Mouse (Mus musculus): ENCODE data around the gene Pgap1.

Pgap1 gene

GRCm38 (mm10) chr1:54557301-54558229 lies at the start of gene Pgap1:
Gene Pgap1, minus strand, starts transcription at chr1:54557684.
- peak; percentile 88 for DNase-seq (ENCODE audit: low spot score)

GRCm38 (mm10) chr1:54606936-54607335 lies 49.5 kb upstream of the Pgap1 start:
- no peak for DNase-seq (ENCODE audit: low spot score)

GRCm38 (mm10) chr1:54601692-54602091 lies 44.2 kb upstream of the Pgap1 start:
- DNase-seq (ENCODE audit: low spot score): no peak

- DNase-seq (ENCODE audit: low spot score): no peak
Observed at GRCm38 (mm10) chr1:54600275-54600674, 42.8 kb upstream of the Pgap1 start.

- no peak for DNase-seq (ENCODE audit: low spot score)
Observed at GRCm38 (mm10) chr1:54597594-54598217, 40.2 kb upstream of the Pgap1 start.

- DNase-seq (ENCODE audit: low spot score): no peak
Observed at GRCm38 (mm10) chr1:54596151-54596550, 38.7 kb upstream of the Pgap1 start.

GRCm38 (mm10) chr1:54587076-54587475 lies 29.6 kb upstream of the Pgap1 start:
- DNase-seq (ENCODE audit: low spot score): no peak

- DNase-seq (ENCODE audit: low spot score): no peak
Observed at GRCm38 (mm10) chr1:54585971-54586555, 28.6 kb upstream of the Pgap1 start.

GRCm38 (mm10) chr1:54585278-54585846 lies 27.9 kb upstream of the Pgap1 start:
- no peak for DNase-seq (ENCODE audit: low spot score)

GRCm38 (mm10) chr1:54584588-54585277 lies 27.2 kb upstream of the Pgap1 start:
- peak; percentile 34 for DNase-seq (ENCODE audit: low spot score)

GRCm38 (mm10) chr1:54578358-54579184 lies 21.1 kb upstream of the Pgap1 start:
- DNase-seq (ENCODE audit: low spot score): no peak

GRCm38 (mm10) chr1:54569102-54569501 lies 11.6 kb upstream of the Pgap1 start:
- DNase-seq (ENCODE audit: low spot score): no peak

GRCm38 (mm10) chr1:54563923-54564322 lies 6.4 kb upstream of the Pgap1 start:
- DNase-seq (ENCODE audit: low spot score): no peak

GRCm38 (mm10) chr1:54556586-54557221 lies 780 bp downstream of the Pgap1 start:
- peak; percentile 11 for DNase-seq (ENCODE audit: low spot score)

- no peak for DNase-seq (ENCODE audit: low spot score)
Observed at GRCm38 (mm10) chr1:54555364-54556140, 1.9 kb downstream of the Pgap1 start.

- DNase-seq (ENCODE audit: low spot score): no peak
Observed at GRCm38 (mm10) chr1:54552621-54553020, 4.9 kb downstream of the Pgap1 start.

- DNase-seq (ENCODE audit: low spot score): no peak
Observed at GRCm38 (mm10) chr1:54545200-54545599, 12.3 kb downstream of the Pgap1 start.

- no peak for DNase-seq (ENCODE audit: low spot score)
Observed at GRCm38 (mm10) chr1:54542920-54543319, 14.6 kb downstream of the Pgap1 start.

- no peak for DNase-seq (ENCODE audit: low spot score)
Observed at GRCm38 (mm10) chr1:54531170-54531569, 26.3 kb downstream of the Pgap1 start.

- no peak for DNase-seq (ENCODE audit: low spot score)
Observed at GRCm38 (mm10) chr1:54523717-54524116, 33.8 kb downstream of the Pgap1 start.
